Mouse (Mus musculus) thymus, postnatal 0 days (tissue): ENCODE measurements at regions not wholly inside any gene's neighbourhood (a gene's known extent, or its start where the extent isn't known, plus 50 kb on each side); places are given as distances from the start of the nearest gene placed in this dataset.

ENCODE experiments used
- DNase-seq: peaks from one replicate; pipeline ENCODE4 v3.0.0-alpha.2; 2015; ENCODE audit warnings: low spot score

GRCm38 (mm10) chr19:16075512-16076086, 57.0 kb upstream of the Gnaq start:
- DNase-seq, result no peak

GRCm38 (mm10) chr19:16075026-16075425, 57.6 kb upstream of the Gnaq start:
- DNase-seq, result no peak

DNA sequence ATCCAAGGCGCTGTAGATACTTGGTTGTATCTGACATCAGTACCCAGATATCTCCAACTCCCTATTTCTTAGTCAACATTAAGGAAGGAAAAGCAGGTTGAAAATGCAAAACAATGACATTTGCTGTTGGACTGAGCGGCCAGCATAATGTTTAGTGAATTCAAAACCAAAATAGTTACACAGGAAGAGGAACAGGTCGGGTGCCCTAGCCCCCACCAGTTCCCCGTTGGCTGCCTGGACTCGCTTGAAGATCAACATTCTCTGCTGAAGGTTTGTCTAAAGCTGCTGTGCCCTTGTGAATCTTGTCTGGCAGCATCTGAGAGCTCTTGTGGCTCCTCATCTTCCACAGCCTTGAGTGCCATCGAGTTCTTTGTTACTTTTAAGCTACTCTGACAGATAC, 65.3 kb upstream of the Gnaq start:
- DNase-seq, result no peak

DNA sequence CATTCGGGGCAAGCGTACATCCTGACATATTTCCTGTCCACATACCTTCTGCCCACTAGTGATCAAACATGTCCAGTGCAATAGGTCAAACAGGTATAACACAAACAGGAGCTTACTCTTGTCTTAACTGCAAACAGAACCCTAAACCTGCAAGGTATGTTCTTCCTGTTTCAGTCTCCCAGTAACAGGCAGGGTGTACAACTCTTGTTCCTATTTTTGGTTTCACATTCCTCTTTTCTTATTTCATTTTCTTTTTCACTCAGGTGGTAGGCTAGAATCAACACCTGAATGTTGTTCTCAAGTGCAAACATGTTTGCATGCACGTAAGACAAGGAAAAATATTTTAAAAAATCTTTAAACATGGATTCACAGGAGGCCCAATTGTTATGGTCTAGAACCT, 67.7 kb upstream of the Gnaq start:
- DNase-seq, result no peak

- DNase-seq, result peak; percentile 57
These were observed 68.6 kb upstream of the Gnaq start for GRCm38 (mm10) chr19:16063916-16064580.

GRCm38 (mm10) chr19:16063533-16063915, 69.1 kb upstream of the Gnaq start:
- DNase-seq, result no peak

DNA sequence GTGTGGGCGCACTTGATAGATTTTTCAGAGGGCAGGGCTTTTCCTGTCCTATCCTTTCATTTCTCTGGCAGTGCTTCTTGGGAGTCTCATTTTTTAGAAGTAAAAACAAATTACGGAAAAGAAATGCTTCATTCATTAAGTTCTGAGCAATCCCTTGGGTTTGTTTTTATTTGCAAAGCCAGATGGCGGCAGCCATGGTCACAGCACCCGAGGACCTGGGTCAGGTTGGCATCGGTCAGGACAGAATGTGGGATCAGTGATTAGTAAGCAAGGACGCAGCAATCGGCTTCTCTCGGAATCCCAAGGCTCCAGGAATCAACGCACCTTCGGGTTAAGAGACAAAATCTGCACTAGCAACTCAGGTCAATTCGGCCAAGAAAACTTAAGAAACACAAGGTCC, 70.8 kb upstream of the Gnaq start:
- DNase-seq, result no peak

GRCm38 (mm10) chr19:16059026-16059425, 73.6 kb upstream of the Gnaq start:
- DNase-seq, result no peak

DNA sequence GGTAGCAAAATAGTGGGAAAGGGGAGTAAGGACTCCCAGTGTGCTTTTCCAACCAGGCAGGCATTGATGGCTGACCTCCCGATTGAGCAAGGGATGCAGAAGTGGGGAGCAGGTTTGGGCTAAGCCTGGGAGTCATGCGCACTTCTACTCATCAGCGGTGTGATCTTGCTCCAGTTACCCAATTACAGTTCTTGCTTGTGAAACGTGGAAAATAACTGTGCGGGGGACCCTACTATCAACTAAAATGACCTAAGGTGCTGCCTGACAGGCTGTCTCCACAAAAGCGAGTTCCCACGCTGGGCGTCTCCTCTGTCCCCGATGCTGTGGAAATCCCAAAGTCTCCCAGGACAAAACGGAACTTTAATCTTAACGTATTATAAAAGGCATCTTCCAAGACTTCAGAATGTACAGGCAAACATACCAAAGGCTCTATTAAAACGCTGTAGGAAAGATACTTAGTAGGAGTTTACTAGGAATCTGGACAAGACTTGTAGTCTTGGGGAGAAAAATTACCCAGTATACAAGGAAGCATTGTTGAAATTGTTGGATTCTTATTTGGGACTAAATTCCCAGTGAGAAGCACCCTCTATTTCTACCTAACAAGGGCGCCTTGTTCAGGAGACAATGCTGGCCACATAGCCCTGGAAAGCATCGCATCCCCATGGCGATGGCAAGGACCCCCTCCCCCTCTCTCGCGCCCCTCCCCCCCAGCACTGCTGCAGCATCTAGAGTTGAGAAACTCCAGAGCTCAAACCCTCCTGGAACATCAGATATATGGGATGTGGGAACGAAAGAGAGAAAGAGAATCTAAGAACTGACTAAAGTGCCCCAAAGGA, 65.6 kb upstream of the Cep78 start:
- no peak for DNase-seq

DNA sequence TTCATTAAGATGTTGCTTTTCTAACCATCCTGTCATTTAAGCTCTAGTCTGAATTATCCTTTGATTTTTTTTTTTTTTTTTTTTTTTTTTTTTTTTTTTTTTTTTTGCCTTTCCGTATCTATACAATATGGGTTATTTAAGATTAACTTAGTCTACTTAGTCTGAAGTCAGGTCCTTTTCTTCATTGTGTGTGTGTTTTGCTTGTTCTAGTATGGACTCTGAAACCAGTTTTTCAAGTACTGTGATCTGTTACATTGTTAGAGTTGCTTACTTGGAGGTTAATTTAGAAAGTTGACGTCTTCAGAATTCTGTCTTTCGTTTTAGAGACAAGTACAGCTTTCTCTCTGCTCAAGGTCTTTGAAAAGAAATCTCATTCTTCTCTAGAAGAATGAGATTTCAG, 64.9 kb upstream of the Cep78 start:
- DNase-seq, result no peak

GRCm38 (mm10) chr19:16046977-16047376, 62.2 kb upstream of the Cep78 start:
- DNase-seq, result no peak

DNA sequence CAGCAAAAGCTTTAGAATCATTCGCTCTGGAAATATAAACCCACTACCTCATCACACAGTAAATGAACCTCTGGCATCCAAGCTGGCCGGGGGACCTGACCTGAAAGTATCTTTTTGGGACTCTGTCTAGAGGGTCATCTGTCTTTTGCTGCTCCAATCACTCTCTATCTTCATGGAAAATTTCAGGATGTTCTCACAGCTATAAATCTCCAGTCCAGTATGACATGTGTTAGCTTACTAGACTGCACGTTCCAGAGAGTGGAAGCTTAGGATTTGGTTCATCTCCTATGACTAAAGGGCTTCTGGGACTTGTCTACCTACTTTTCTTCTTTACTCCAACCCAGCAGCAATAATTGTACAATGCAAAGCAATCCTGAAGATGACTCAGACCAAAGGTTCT, 60.5 kb upstream of the Cep78 start:
- no peak for DNase-seq

- DNase-seq, result no peak
These were observed 59.4 kb upstream of the Cep78 start for GRCm38 (mm10) chr19:16044169-16044568.

DNA sequence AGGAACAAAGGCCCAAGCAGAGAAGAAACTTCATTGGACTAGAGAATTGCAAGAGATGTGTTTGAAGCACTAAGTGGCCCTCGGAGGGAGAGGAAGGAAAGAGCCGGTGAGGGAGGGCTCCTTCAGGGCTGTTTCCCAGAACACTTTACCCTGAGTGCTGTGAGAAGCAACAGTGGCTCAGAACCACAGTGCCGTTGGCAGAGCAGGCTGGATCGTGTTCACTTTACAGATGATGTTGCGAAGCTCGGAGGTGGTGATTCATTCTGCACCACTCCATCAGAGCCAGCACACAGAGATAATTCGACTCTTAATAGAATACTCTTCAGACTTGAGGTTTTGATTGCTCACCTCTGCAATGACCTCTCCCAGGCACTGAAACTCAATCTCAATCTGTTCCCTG, 58.2 kb upstream of the Cep78 start:
- DNase-seq, result no peak

GRCm38 (mm10) chr19:16041891-16042290, 57.1 kb upstream of the Cep78 start:
- DNase-seq, result no peak

DNA sequence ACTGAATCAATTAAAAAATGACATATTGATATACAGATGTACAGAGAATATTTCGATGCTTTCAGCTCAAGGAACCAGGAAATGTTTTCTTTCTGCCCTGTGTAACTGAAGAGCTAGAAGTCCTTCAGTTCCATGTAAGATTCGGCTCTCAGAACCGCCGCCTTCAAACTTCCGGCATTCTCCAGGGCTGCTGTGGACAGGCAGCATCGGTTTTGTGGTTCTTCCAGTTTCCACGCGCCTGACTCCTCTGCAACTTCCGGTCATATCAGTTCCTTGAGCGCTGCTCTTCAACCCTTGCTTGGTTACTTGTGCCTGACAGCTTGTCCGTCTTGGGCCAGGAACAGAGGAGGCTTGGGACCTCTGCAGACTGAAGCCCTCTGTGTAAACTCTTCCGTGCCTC, 53.0 kb upstream of the Cep78 start:
- DNase-seq, result no peak
